Mouse (Mus musculus): Measurements from ENCODE around the gene Psmc6.

DNA sequence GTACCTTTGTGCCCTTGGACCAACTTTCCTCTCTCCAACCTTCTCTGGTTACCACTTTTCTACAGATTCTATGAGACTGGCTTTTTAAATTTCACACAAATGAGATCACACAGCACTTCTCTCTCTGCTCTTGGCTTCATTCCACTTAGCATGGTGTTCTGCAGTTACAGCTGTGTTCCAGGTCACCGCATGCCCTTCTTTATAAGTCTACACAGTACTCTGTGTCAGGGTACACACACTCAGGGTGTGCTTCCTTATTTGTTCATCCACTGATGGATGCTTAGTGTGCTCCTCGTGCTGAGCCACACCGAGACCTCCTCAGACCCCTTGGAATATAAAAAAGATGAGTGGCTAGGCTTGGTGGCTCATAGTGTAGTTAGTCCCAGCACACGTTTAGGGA is 9.5 kb upstream of the Psmc6 start:
- no peak for TF ChIP-seq CTCF (IDR thresholded peaks at IDR 0.05; ENCODE audit: insufficient read depth, low read length)
- no peak for TF ChIP-seq POLR2A (IDR thresholded peaks at IDR 0.05; ENCODE audit: borderline replicate concordance, extremely low read depth, low read depth, low read length)

Measured in lung, adult 2 months (tissue).